Mouse (Mus musculus): ENCODE results near the gene Gdf2.

Gene Gdf2

DNA sequence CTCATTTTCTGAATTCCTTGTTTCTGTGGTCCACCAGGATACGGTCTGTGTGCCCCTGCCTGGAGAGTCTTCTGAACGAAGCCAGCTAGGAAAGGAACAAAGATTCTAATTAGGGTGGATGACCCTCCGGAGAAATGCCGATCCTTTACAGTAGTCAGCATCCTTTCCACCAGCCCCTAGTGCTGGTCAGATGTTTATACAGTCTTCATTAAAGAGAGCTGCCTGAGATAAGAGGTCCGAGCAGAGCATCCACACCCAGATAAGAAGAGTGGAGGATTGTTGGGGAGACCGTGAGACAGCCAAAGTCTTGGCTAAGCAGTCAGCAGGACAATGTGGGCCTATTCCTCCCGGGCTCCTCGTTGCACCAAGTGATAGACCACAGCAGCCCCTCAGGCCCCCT, at the start of gene Gdf2:
Gene Gdf2, plus strand, starts transcription at position 301 of the 400 bp plus-strand sequence.
- DNase-seq (ENCODE audit: low spot score), result no peak

DNA sequence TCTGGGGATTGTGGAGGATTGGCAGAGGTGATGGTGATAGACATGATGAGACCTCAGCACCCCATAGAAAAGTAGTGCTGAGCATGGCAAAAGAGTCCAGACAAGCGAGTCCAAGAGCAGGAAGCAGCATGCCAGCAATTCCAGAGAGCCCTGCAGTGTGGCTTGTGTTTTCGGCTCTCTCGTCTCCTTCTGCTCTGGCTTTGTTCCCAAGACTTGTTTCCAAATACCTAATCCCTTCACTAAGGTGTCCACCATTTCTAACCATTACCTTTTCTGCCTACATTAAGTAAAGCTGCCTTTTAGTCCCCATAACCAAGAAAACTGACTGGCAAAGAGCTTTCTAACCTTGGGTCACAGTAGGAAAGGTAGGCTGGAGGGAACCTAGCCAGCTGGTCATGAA, 49.3 kb upstream of the Gdf2 start:
- DNase-seq (ENCODE audit: low spot score), result no peak

DNA sequence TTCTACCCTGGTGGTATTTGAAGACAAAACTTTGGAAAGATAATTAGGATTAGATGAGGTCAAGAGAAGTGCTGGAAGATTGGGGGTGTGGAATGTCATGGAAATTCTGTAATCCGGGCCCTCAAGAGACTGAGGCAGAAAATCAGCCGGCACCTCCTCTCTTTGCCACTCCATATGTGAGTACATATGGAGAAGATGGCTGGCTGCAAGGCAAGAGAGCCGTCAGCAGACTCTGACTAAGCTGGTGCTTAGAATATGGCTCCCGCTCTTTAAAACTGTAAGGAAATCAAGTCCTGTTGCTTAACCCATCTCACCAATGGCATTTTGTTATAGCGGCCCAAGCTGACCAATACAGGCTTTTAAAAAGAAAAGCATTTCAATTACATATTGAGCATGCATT, 45.1 kb upstream of the Gdf2 start:
- DNase-seq (ENCODE audit: low spot score), result no peak

DNA sequence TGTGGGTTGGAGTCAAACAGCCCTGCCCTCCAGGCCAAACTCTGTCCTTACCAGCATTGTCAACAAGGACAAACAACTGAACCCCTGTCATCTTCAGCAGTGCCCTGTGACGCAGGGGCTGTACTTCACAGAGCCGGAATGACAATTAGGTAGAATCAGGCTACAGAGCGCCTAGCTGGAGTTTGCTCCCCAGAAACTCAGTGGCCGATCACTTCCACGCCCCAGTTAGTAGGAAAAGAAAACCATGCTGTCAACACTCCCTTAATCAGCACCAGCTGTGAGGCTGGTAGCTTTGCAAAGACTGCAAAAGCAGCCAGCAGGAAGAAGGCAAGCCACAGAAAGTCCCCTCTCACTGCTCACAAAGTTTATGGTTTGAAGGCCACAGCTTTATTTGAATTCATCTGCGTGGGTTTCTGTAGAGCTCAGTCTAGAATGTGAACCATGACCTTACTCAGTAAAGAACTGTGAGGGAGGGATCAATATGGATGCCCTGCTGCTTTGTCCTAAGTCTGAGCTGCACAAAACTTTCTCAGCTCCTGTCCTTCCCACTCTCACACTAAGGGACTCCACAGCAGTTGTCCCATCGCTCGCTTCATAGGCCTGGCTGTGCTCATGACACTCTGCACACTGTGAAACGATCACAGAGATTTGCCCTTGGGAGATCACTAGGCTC, 44.1 kb upstream of the Gdf2 start:
- DNase-seq (ENCODE audit: low spot score), result no peak

DNA sequence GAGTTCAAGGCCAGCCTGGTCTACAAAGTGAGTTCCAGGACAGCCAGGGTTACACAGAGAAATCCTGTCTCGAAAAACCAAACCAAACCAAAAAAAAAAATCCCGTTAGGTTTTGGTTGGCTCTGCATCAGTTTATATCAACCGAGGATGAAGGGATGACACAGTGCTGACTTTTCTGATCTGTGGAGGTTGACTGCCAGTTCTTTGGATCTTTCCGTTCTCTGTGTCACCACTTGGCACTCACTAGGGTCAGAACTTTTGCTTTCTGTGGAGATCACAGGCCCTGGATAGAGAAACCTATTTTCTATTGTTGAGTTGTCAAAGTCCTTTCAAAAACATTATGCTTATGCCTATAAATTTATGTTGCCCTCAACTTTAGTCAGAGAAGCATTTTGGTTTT, 38.1 kb upstream of the Gdf2 start:
- no peak for DNase-seq (ENCODE audit: low spot score)

DNA sequence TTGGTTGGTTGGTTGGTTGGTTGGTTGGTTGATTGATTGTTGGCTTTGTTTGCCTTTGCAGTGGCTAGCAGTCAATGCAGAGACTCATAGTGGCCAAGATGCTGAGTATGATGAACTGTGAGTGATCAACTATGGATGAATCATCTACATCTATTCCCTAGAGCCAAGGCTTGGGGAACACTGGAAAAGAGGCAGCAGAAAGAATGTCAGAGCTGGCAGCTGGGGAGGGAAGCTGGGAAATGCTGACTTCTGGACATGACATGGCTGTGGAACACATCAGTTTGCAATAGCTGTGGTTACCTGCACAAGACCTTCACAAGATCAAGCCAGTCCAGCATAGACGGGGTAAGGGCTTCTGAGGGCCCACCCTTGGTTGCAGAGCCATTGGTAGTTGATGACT, 37.6 kb upstream of the Gdf2 start:
- no peak for DNase-seq (ENCODE audit: low spot score)

DNA sequence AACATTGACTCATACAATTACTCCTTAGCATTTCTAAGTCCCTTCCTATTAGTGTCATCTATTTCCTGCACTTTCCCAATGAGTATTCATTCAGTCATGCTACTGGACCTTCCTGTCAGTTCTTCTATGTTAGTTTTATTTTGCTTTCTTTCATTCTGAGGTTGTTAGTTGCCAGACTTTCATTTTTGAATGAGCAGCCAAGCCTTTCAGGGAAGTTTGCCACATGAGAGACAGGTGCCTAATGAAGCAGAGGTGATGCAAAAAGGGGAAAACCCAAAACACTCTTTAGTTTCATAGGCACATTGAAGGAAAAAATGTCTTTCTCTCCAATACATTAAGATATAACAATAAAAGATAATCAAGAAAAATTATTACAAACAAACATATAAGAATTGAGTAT, 36.0 kb upstream of the Gdf2 start:
- no peak for DNase-seq (ENCODE audit: low spot score)

DNA sequence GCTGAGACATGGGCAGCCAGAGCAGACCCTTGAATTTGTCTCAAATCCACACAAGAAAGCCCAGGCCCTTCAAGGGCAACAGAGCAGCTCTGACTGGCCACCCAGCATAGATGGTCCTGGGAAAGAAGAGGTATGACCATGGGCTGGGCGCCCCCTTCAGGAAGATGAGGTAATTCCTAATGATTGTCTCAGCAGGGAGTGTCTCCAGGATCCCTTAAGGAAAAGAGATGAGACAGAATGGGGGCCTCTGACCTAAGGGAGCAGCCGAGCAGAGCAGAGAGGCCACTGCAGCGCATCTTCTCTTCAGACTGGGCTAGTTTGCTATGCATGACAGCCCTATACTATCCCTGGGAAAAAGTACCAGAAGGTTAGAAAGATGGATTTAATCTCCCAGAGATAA, 27.1 kb upstream of the Gdf2 start:
- DNase-seq (ENCODE audit: low spot score), result no peak

DNA sequence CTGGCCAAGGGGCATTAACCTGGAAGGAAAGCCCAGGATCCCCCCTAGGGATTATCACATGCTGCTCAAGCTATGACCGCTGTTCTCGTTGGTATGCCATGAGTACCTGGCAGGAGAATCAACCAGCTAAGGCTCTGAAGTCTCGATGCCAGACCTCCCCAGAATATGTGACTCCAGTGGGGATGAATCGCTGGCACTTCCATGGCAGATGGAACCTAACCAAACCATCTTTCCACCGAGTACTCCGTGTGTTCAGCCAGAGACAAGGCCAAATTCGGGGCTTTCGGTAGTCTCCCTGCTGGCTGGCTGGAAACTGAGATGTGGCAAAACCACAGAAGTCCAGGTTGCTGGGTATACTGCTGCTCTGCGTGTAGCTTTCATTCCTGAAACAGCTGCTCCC, 26.6 kb upstream of the Gdf2 start:
- DNase-seq (ENCODE audit: low spot score), result no peak

DNA sequence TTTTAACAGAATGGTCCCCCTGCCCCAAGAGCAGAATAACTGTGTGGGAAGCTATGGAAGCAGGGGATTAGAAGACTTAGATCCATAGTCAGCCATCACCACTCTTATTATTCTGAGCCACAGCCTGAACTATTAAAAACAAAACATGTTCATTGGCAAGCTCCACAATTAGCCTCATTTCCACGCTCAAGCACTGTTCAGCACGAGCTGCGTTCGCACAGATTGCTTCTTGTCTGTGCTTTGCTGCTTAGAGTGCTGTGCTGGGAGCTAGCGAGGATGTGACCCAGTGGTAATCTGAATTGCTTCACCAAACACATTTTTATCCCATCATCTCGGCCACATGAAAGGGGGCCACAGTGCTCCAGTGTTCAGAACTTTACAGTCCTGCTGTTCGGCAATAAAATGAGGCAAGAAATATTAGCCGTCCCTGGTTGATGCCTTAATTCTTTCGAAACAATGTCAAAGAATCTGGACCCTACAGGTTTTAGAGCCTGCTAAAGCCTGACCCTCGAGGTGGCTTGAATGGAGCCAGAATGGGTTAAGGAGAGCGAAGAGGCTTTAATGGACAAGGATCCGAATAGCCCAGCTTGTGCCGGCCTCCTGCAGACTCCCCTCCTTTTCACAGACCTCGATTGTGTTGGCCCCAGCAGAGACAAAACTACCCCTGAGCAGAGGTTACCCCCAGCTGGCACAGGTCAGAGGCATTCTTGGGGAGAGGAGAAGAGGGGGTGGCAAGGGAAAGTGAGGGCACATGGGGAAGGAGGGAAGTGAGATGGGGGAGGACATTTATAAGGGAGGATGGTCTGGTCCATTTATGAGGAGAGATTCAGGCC, 19.9 kb upstream of the Gdf2 start:
- no peak for DNase-seq (ENCODE audit: low spot score)

DNA sequence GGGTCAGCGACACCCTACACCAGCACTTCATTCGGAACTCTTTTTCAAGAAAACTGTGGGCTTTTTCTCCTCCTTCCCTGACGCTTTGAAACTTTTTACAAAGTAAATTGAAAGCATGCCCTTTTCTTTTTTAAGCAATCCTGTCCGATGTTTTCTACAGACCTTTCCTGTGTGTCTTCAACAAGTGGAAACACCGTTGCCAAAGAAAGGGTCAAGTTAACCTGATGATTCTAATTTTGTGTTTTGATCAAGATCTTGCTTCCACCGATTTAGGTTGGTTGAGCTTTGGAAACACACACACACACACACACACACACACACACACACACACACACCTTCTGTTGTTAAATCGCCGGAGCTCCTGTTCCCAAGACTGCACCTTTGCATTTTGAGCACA, 18.1 kb upstream of the Gdf2 start:
- no peak for DNase-seq (ENCODE audit: low spot score)

DNA sequence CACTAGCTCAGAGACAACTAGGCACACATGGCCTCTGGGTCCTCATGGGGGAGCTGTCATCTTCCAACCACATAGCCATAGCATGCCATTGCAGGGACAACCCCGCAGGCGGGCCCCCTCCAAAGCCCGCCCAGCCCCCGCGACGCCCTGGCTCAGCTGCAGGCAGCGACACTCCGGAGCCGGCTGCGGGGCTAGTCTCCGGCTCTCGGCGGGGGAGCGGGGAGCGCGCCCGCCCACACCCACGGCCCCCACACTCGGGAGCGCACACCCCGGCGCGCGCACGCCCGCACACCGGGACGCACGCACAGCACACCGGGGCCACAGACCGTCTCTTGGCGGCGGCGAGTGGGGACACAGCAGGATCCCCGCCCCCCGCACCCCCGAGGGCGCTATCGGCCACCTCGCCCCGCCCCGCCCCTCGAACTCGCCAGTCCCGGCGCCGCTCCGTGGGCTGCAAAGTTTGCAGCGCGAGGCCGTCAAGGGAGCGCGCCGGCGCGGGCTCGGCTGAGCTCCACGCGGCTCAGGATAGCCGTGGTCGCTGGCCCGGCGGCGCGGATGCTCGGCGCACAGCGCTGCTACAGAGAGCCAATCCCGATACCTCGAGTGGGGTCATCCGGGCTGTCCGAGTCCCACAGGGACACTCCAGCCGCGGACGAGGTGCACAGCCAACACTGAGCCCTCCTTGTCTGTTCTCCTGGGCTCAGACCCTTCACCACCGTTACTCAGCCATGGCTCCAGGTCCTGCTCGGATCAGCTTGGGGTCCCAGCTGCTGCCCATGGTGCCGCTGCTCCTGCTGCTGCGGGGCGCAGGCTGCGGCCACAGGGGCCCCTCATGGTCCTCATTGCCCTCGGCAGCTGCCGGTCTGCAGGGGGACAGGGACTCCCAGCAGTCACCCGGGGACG, 17.4 kb upstream of the Gdf2 start, which contains the start of gene Gdf10:
Gene Gdf10, plus strand, starts transcription at position 420 of the 903 bp plus-strand sequence.
- DNase-seq (ENCODE audit: low spot score), result no peak

DNA sequence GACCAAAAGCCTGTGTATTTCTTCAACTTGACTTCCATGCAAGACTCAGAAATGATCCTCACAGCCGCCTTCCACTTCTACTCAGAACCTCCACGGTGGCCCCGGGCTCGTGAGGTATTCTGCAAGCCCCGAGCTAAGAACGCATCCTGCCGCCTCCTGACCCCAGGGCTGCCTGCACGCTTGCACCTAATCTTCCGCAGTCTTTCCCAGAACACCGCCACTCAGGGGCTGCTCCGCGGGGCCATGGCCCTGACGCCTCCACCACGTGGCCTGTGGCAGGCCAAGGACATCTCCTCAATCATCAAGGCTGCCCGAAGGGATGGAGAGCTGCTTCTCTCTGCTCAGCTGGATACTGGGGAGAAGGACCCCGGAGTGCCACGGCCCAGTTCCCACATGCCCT, 9.0 kb upstream of the Gdf2 start:
- no peak for DNase-seq (ENCODE audit: low spot score)

DNA sequence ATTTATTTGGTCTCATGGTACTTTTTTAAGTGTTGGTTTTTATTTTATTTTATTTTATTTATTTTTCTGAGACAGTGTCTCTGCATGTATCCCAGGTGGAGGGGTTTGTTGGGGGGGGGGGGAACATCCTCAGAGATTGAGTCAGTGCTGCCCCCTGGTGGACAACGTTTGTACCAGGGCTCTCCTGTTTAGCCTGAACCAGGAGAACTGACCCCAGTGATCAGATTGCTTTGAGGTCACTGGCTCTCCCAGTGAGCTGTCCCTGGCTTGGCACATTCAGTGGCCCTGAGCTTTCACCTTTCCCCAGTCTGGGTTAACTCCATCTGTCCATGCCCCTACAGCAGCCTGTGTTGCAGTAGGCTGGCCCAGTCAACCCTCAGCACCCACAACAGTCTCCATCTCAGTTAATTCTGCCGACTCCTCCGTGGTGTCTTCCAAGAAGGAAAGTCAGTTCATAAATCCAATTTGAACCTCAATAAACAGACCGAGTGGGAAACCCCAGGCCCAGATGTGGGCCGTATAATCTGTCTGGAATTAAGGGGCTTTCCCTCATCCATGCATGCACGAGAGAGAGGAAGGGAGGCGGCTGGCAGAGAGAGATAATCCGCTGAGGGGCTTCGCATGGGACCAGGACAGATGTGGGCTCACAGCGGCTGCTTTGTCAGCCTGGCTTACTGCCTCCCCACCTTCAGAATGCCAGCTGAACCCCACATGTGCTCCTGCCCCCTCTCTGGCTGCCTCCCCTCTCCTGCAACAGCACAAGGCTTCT, 7.7 kb upstream of the Gdf2 start:
- no peak for DNase-seq (ENCODE audit: low spot score)

DNA sequence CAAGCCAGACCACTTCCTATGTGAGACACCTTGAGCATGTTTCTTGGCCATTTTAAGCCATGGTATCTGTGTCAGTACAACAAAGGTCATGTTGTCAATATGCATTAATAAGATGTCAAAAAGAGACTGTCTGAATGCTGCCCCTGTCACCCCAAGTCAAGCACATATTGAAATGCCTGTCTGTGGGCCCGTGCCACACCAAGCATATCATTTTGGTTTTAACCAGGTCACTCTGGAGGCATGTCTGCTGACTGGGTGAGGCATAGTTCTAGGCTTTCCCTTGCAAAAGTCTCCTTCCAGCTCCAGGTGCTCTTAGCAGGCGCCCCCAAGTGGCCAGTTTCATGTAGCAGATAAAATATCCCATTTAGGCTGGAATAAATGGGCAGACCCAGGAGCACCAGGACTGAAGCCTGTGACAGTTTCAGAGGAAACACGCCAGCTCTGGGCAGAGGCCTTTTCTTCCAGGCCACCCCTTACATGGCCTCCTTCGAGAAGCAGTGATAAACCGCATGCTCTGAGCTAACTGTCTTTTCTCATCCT, 7.0 kb upstream of the Gdf2 start:
- DNase-seq (ENCODE audit: low spot score), result no peak

DNA sequence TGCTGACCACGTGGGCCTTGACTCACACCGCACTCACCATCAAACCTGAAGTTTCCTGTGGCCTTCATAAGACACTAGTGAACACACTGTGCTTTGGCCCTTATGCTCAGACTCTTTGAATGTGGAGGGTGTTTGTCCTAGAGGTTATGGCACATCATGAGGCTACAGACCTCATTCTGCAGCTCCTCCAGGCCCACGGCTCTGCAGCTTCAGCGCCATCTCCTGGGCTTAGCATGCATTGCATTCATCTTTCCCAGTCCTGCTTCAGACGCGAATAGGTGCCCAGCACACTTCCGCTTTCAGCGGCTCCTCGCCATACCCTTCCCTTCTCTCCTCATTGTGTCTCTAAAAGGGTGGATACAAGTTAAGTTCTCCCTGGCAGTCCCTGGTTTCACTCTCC, 1.7 kb upstream of the Gdf2 start:
- no peak for DNase-seq (ENCODE audit: low spot score)

DNA sequence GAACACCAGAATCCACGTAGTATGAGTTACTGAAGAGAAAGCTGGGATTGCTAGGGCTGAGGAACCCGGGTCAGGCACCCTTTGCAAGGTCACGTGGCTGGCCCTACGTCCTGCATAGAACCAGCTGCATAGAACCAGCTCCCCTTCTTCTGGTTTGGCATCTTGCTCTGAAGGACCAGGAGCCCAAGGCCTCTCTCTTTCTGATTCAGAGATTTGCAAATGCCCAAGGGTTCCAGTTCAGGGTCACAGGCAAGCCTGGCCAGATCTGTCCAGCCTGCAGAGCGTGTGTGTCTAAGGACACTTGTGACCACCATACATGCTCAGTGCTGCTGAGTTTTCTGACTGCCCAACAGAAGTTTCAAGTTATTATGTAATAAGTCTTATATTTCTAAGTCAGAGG, 1.4 kb downstream of the Gdf2 start:
- no peak for DNase-seq (ENCODE audit: low spot score)

DNA sequence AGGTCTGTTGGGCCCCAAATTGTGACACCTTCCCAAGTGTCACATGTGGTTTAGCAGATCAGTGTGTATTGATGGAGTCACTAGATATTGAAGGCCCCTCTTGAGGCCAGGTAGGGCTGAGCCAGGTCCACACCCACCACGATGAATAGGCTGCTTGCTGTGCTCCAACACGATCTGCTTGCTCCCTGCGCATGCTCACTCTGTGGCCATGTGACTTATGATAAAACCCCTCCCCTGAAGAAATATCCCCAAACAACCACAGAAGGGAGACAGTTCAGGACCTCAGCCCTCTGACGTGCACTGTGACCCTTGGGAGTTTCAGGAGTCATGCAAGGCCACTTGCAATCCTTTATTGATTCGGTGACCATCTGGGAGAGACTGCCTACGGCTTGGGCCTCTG, 5.3 kb downstream of the Gdf2 start:
- no peak for DNase-seq (ENCODE audit: low spot score)

DNA sequence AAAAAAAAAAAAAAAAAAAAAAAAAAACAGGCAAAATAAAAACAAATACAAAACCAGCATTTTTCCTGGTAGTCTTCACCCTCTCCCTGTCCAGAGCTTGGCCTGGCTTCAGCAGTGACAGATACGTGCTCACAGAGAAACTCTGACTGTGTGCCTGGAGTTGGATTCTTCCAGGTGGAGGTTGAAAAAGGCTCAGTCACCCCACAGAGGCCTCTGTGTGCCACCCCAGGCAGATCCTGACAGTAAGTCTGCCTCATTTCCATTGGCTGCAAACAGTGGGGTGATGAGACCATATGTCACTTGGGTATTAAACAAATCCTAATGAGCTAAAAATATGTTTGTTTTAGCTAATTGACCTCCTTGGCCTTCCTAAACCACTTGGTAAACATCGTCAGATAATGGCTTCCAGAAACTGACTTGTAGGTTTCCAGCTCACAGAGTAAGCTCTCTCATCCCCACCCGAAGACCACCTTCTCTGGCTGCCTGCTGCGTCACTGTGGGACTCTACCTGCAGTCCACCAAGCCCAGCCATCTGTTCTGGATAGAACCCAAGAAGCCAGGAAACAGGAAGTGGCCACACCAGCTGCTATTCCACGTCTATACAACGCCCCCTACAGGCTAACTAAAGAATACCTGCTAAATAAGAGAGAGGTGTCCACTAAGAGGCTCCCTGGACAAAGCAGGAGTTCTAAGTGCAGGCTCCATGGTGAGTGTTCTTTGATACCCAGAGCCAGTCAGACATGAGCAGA, 11.6 kb downstream of the Gdf2 start:
- DNase-seq (ENCODE audit: low spot score), result no peak

DNA sequence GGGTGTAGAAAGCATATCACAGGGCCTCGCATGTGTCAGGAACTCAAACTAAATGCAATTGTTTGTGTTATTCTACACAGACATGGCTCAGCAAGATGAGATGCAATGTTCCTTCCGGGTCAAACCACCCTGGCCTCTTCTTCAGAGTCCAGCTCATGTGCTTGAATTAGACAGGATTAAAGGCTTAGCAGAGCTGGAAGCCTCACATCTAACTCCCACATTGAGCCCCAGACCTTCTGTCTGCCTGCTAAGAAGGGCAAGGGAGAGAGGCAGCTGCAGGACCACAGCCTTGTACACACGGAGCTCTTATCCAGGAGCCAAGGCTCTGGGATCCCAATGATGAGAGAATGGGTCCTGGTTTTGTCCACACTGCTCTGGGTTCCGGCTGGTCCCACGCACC, 12.9 kb downstream of the Gdf2 start, which contains the start of gene Rbp3:
Gene Rbp3, plus strand, starts transcription at position 243 of the 400 bp plus-strand sequence.
- no peak for DNase-seq (ENCODE audit: low spot score)

DNA sequence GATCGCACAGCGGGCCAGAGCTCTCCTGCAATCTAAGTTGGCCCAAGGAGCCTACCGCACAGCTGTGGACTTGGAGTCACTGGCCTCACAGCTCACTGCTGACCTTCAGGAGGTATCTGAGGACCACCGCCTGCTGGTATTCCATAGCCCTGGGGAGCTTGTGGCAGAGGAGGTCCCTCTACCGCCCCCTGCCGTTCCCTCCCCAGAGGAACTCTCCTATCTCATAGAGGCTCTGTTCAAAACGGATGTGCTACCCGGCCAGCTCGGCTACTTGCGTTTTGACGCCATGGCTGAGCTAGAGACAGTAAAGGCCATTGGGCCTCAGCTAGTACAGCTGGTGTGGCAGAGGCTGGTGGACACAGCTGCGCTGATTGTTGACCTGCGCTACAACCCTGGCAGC, 15.2 kb downstream of the Gdf2 start:
- DNase-seq (ENCODE audit: low spot score), result no peak

Data from spleen, adult 12 weeks (tissue).